Mouse (Mus musculus) small intestine, adult 2 months (tissue): ENCODE measurements at regions not wholly inside any gene's neighbourhood (a gene's known extent, or its start where the extent isn't known, plus 50 kb on each side); places are given as distances from the start of the nearest gene placed in this dataset.

Experiments used
- CTCF ChIP-seq: fragments of 200-500 bp; IDR thresholded peaks from 2 replicates; pipeline ENCODE4 v1.5.1; 2012; ENCODE audit warnings: low read depth, mild to moderate bottlenecking, control low read depth, inconsistent platforms, low read length, moderate library complexity, mixed read lengths; ENCODE audit not compliant: insufficient replicate concordance, insufficient read length; ENCODE audit errors: extremely low read depth
- POLR2A ChIP-seq: fragments of 200-500 bp; IDR thresholded peaks from 2 replicates; pipeline ENCODE4 v1.6.1; 2012; ENCODE audit warnings: low read depth, mild to moderate bottlenecking, control low read depth, inconsistent platforms, low read length, moderate library complexity

DNA sequence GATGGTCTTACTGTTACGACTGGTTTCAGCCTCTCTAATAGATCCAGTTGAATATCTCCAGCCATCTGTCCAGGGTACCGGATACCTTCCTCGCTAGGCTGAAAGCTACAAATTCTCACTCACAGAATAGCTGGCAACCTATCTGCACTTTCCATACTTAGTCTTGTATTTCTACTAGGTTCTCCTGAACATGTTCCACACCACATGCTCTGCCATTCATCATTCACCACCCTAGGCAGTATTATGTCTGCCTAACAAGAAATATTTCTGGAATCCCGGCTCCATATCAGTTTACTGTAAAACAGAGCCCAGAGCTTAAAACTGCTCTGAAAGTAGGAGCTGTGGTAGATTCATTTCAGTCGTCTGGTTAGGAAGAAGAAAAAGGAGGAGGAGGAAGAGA, 1224.5 kb upstream of the Lrrc6 start:
- no peak for TF ChIP-seq CTCF
- no peak for TF ChIP-seq POLR2A
